Mouse (Mus musculus) G1E (cell line): ENCODE measurements around the gene Akap9.

Experiments
- CTCF ChIP-seq: IDR thresholded peaks from 2 replicates; pipeline ENCODE4 v1.5.1; 2012; ENCODE audit warnings: low read depth, low read length, inconsistent platforms, mixed read lengths
- GATA1 ChIP-seq: IDR thresholded peaks from 2 replicates; pipeline ENCODE4 v1.6.1; 2012; ENCODE audit warnings: borderline replicate concordance, low read length, inconsistent platforms, mixed read lengths
- TAL1 ChIP-seq: conservative IDR thresholded peaks from 2 replicates; pipeline ENCODE4 v1.6.1; 2012; ENCODE audit warnings: low read depth, low read length, inconsistent platforms, mixed read lengths

DNA sequence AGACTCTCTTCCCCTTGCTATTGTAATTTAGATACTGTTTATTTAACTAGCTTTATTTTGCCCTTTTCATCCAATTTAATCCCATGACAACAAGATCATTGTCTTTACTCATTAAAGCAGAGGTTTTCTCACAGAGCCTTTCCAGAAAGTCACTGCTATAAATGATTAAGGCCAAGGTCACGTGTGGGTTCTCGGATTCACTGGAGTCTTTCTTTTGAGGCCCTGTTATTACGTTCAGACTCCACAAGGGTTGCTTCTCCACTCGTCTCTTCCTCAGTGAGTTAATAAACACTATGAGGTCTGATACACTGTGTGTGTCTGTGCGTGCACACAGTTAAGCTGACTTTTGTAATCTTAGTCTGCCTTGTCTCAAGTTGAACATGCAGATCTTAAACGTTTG, 47.0 kb downstream of the Akap9 start:
- TF ChIP-seq CTCF: no peak
- TF ChIP-seq GATA1: no peak
- TF ChIP-seq TAL1: no peak
